Mouse (Mus musculus): Measurements from ENCODE around the gene Parp16. TPM values are rescaled to one million over a fixed set of nuclear protein-coding genes. Genes with fewer than 3 reads are reported as not detected.

Gene Parp16
- polyA plus RNA-seq, 1 experiment from 2014 or later: 3.2 TPM

Other genes with a start within 250 kb of the Parp16 start
- not detected in 3 replicates for gene Slc24a1, start 243.7 kb upstream of the Parp16 start, polyA plus RNA-seq (2018)
- gene Ints14, start 234.4 kb upstream of the Parp16 start, polyA plus RNA-seq (2018): 20.4 to 29.8 TPM (median 29.2 TPM) in 3 replicates
- gene Hacd3, start 173.7 kb upstream of the Parp16 start, polyA plus RNA-seq (2018): 22.9 to 48.0 TPM (median 31.6 TPM) in 3 replicates
- gene Dpp8, start 162.9 kb upstream of the Parp16 start, polyA plus RNA-seq (2018): 55.7 to 65.9 TPM (median 64.1 TPM) in 3 replicates
- gene Igdcc4, start 93.9 kb upstream of the Parp16 start, polyA plus RNA-seq (2018): 0.07 TPM in 1 of 3 replicates, not detected in the others
- not detected in 3 replicates for gene Igdcc3, start 54.2 kb upstream of the Parp16 start, polyA plus RNA-seq (2018)
- gene Cilp, start 69.8 kb downstream of the Parp16 start, polyA plus RNA-seq (2018): not detected in 3 replicates
- gene Clpx, start 98.9 kb downstream of the Parp16 start, polyA plus RNA-seq (2018): 23.2 to 25.3 TPM (median 25.2 TPM) in 3 replicates
- 10.1 to 13.8 TPM (median 10.9 TPM) in 3 replicates for gene Pdcd7, start 150.8 kb downstream of the Parp16 start, polyA plus RNA-seq (2018)
- gene Ubap1l, start 165.7 kb downstream of the Parp16 start, polyA plus RNA-seq (2018): not detected in 3 replicates
- not detected in 3 replicates for gene Kbtbd13, start 196.3 kb downstream of the Parp16 start, polyA plus RNA-seq (2018)
- gene Rasl12, start 203.2 kb downstream of the Parp16 start, polyA plus RNA-seq (2018): not detected in 3 replicates
- not detected in 3 replicates for gene Slc51b, start 227.6 kb downstream of the Parp16 start, polyA plus RNA-seq (2018)
- 7.1 to 8.2 TPM (median 7.4 TPM) in 3 replicates for gene Mtfmt, start 240.4 kb downstream of the Parp16 start, polyA plus RNA-seq (2018)

Data from macrophage (primary cell).